Mouse (Mus musculus): Measurements from ENCODE around the gene Nfe2l3. TPM values are rescaled to one million over a fixed set of nuclear protein-coding genes. Genes with fewer than 3 reads are reported as not detected.
A peak's percentile ranks its signal among the peaks of the same experiment; 100 is the strongest.
"Not testable (repeated sequence)": the region's sequence is repeated elsewhere in the genome, so short reads cannot be mapped to it uniquely, and the experiment has no call there.

Gene Nfe2l3
- total RNA-seq (2014; fragmentation: Nextera tagmentation) (not detected in 2 replicates), total RNA-seq (2017) (not detected in 2 replicates)

DNA sequence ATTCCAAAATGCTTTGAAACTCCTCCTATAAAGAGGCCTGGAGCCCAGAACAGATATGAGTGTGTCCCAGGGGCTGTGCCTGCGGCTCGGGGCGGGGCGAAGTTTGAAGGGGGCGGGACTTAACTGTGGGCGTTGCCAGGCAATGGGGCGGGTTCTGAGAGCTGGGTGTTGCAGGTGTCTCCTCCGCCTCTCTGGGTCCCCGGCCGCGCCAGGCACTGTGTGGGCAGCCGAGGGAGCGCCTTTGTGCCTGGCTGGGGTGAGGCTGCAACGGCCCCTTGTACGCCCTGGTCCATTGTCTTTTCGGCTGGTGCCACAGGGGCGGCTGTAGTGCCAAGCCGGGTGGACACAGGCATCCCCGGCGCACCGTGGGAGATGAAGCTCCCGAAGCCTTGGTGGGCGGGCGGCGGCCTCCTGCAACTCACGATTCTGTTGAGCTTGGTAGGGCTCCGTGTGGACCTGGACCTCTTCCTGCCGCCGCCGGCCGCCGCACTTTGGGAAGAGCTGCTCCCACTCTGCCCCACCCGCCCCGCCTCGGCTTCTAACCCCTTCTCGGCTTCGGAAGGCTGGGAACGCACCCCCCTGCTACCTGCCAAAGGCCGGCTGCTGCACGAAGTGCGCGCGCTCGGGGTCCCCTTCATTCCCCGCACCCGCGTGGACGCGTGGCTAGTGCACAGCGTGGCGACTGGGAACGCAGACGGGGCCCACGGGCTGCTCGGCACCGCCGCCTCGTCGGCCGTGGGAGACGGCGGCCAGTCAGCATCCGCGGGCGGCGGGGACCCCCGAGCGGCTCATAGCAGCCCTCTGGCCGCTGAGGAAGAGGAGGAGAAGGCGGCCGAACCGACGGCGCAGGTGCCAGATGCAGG, at the start of gene Nfe2l3:
TSS of gene Nfe2l3 (plus strand) at position 136 of the 863 bp plus-strand sequence.
- ATAC-seq (replicated peaks; ENCODE audit: low FRiP score, low TSS enrichment, poor library complexity, severe bottlenecking), result peak; percentile 98

DNA sequence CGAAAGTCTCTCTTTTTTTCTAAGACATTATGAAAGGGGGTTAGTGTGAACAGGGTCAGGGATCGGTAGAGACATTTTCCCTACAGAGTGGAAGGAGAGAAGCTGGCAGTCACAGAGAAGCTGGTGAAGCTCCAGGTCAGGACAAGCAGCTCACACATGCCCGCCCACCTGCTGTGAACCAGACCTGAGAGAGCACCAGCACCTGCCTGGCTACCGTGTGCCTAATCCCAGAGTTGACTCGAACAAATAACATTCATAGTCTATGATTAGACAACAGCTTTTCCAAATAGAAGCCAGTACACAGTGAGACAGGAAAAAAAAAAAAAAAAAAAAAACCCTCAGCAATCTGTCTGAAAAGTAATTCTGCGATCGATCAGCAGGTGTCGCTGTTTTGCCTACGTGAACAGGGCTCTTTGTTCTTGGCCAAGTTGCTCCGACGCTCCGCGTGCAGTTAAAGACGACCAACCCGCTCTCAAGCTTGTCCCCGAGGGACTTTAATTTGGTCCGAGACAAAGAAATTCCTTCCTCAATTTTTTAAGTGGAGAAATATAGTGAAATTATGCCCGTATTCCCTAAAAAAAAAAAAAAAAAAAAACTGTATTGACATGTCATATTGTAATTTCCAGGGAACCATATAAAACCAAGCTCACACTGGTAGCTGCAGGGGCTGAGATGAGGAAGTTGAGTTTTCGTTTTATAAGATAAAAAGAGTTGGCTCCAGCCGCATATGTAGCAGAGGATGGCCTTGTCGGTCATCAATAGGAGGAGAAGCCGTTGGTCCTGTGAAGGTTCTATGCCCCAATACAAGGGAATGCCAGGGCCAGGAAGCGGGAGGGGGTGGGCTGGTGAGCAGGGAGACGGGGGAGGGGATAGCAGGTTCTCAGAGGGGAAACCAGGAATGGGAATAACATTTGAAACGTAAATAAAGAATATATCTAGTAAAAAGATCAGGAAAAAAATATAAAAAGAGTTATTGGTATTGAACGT, 48.4 kb upstream of the Nfe2l3 start:
- peak; percentile 74 for ATAC-seq (replicated peaks; ENCODE audit: low FRiP score, low TSS enrichment, poor library complexity, severe bottlenecking)

DNA sequence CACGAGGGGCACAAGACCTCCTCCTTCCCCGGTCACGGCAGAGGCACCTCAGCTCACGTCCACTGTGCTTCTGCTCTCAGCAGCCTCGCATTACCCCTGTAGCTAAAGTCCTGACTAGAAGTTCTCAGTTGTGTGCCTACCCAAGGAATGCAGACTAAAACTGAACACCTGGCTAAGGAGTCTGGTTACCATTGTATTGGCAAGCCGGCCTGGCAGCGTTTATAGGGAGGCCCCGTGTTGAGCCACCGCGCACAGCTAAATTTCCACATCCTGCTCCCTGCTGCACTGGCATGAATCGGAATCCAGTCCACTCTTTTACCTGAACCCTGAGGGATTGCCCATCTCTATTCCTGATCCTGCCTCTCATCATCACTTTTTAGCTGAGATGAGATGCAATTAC, 42.0 kb upstream of the Nfe2l3 start:
- ATAC-seq (replicated peaks; ENCODE audit: low FRiP score, low TSS enrichment, poor library complexity, severe bottlenecking), result no peak

DNA sequence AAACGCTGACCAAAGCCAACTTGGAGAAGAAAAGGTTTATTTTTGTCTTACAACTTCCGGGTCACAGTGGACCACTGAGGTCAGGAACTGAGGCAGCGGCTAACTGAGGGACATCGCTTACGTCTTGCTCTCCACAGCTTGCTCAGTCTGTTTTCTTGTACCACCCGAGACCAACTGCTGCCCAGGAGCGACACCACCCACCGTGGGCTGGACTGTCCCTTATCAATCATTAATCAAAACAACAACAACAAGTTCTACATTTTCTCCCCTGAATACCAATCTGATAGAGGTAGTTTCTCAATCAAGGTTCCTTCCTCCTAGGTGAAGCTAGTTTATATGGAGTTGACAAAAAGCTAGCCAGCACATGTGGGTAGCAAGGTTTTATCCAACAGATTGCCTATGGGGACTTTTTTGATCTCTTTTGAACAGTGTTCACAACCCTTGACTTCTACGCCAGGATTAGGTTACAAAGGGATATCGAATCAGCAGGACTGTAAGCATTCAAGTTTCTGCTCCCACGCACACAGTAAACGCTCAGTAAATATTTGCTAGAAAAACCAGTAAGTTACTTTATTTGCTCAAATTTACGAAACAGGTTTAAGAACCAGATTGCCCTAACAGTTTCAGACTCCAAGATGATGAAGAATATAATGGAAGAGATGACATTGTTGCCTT, 40.5 kb upstream of the Nfe2l3 start:
- ATAC-seq (replicated peaks; ENCODE audit: low FRiP score, low TSS enrichment, poor library complexity, severe bottlenecking), result no peak

DNA sequence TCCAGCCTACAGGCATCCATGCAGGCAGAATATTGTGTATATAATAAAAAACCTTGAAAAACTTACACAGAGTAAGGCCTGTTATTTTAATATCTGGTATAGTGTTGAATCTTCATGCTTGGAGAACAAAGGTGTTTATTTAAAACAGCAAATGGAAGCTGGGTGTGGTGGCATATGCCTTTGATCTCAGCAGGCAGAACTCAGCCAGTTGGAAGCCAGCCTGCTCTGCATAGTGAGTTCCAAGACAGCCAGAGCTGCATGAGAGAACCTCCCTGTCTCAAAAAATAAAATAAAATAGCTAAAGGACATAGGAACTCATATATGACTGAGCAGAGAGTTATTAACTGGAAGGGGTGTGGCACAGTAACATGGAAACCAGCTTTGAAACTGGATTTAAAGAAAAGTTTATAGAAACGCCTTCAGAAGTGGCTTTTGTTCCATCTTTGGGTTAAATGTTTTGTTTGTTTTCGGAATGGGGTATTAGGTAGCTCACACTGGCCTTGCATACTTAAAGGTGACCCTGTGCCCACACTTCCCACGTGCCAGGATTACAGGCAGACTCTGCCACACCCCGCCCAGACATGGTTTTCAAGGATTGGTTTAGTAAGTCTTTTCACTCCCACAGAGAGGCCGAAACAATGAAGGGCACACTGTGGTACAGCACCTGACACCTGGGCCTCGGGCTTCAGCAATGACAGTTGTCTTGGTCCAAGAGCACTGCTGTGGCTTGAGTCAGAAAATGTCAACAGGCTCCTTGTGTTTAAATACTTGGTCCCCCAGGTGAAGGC, 38.9 kb upstream of the Nfe2l3 start:
- ATAC-seq (replicated peaks; ENCODE audit: low FRiP score, low TSS enrichment, poor library complexity, severe bottlenecking), result no peak

DNA sequence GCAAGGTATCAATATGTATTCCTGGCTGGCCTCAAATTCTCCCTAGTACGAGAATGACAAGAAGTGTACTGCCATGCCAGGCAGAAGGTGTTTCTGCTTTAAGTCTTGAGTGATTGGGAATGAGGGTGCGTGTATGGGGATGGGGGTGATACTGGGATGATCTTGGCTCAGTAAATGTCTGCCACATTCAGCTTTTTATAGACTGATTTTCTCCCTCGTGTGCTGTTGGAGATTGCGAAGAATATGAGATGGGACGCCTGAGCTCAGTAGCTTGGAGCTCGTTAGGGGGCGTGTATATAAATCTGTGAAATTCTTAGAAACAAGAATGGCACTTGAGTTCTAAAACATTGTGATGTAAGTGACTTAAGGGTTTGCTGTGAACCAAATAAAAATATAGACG, 38.1 kb upstream of the Nfe2l3 start:
- ATAC-seq (replicated peaks; ENCODE audit: low FRiP score, low TSS enrichment, poor library complexity, severe bottlenecking), result not testable (repeated sequence)

DNA sequence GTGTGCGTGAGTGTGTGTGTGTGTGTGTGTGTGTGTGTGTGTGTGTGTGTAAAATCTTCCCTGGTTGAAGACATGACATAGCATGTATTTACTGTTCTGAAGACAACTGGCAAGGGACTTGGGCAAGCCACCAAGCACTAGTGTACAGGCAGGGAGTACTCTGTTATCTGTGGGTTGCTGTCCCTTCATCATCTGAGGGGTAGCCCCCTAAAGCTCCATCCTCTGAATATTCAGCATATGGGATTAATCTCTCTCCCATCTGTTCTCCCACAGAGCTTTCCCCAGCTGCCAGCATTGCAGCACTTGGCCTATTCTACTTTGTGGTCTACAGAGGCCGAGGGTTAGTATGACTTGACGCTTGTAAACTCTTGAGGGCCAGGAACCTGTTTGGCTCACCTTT, 37.5 kb upstream of the Nfe2l3 start:
- not testable (repeated sequence) for ATAC-seq (replicated peaks; ENCODE audit: low FRiP score, low TSS enrichment, poor library complexity, severe bottlenecking)

DNA sequence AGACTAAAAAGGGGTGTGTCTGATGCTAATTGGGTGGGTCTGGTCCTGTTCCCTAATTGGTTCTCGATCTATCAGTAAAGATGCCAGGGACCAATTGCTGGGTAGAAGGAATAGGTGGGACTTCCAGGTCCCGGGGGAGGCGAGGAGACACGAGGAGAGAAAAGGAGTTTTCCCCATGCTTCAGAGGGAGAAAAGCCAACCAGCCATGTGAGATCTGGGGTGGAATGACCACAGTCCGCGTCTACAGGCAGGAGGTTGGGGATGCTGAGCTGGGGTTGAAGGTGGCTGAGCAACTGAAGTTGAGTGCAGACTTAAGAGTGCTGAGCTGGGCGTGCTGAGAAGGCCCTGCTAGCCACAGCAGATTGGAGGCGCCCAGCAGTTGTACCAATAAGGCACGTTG, 37.0 kb upstream of the Nfe2l3 start:
- peak; percentile 70 for ATAC-seq (replicated peaks; ENCODE audit: low FRiP score, low TSS enrichment, poor library complexity, severe bottlenecking)

DNA sequence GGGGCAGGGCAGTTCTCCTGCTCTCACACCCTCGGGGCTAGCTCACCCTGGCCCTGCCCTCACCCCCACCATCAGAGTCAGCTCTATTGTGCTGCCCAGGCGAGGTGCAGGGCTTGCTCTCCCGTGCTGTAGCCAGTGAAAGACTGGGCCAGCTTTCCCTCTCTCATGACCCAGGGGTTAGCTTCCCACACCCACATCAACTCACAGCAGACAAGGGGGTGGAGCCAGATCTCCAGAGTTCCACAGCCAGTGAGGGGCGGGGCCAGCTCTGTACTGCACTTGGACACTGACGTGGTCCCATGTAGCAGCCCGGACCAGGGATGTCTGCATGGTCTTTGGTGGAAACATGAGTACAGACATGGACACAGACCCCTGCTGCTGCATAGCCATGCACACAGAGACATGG, 33.4 kb upstream of the Nfe2l3 start:
- ATAC-seq (replicated peaks; ENCODE audit: low FRiP score, low TSS enrichment, poor library complexity, severe bottlenecking), result peak; percentile 76

DNA sequence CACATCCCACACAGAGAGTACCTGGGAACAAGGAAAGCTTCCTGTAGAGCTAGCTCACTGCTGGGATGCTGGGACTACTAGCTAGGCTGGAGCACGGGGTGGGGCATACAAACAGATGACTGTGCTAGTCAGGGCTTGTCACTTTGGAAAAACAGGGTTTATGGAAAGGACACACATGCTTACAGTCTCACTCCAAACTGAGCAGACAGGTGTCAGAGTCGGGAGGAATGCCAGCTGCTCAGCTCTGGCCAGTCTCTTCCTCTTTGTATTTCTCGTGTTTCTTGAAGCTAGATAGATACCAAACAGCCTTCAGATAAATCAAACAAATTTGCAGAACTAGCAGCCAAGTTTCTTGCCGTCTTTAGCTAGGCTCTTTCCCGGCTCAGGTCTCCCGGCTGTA, 31.2 kb upstream of the Nfe2l3 start:
- ATAC-seq (replicated peaks; ENCODE audit: low FRiP score, low TSS enrichment, poor library complexity, severe bottlenecking), result no peak

DNA sequence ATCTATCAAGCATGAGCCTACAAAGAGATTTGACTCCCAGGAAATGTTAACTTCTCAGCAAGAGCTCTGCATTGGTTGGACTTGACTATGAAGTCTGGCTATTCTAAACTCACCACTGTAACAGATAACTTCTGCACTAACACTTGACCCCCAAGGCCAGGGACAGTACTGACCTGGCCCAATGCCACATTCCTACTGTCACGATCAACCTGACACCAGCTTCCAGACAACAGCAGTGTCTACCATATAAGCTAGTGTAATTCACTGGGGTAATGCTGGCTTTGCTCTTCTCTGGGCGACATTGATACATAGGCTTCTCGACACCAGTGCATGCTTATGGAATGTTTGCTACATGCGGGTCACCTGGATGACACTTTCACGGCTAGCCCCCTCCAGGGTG, 28.9 kb upstream of the Nfe2l3 start:
- ATAC-seq (replicated peaks; ENCODE audit: low FRiP score, low TSS enrichment, poor library complexity, severe bottlenecking), result no peak

DNA sequence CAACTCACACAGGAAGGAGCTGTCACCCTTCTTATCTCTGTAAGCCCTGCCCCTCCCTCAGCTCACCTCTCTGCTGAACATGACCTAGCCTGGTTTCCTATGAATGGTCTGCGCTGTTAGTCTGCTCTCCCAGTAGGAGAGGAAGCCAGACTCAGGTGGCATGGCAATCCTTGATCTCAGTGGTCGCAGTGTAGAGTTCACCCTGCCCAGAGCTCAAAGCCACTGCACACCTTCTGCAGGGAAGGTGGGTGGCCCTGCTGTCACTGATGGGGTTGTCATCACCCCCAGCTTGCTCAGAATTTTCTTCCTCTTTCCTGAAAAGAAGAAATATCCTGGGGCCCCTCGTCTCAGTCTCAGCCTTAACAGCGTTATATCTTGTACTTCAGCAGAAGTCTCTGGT, 28.0 kb upstream of the Nfe2l3 start:
- ATAC-seq (replicated peaks; ENCODE audit: low FRiP score, low TSS enrichment, poor library complexity, severe bottlenecking), result 0 out of 2 replicates have a peak, but pooled peaks have one; percentile 37

DNA sequence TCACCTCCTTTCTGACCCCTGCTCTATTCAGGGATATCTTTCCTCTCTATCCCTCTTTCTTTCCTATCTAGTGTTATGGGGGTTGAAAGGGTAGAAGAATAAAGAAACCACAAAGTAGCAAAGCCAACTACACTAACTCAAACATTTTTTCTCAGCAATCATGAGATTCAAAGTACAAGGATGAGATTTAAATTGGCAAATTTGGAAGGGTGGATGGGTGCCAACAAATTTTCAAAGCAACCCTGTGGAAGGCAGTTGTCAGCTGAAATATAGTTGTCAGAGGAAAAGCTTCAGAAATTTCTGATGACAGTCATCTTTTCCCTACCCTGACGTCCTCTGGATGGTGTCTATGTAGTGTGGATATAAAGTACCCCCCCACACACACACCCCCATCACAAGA, 16.0 kb upstream of the Nfe2l3 start:
- ATAC-seq (replicated peaks; ENCODE audit: low FRiP score, low TSS enrichment, poor library complexity, severe bottlenecking), result no peak

DNA sequence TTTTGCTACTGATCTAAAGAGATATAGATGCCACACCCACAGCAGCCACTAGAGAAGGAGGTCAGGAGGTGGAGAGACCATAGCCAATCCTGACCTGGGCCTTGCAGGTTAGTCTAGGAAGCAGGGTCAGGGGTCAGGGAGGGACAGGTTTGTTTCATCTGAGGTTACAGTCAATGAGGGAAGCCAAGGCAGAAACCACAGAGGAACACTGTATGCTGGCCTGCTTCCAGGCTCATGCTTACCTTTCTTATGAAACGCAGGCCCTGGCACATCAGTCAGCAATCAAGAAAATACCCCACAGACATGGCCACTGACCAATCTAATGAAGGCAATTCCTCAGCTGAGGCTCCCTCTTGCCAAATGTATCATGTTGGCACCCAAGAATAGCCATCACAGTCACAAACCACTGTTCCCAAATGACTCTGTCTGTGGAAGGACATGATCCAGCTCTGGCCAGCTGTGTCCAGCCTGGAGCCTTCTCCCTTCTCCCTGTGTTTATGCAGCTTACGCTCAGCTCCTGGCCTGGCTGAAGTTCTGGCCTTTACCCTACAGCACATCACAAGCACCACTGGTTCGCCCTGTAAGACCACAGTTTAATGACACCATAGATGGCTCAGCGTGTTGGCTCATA, 15.0 kb upstream of the Nfe2l3 start:
- ATAC-seq (replicated peaks; ENCODE audit: low FRiP score, low TSS enrichment, poor library complexity, severe bottlenecking), result no peak

DNA sequence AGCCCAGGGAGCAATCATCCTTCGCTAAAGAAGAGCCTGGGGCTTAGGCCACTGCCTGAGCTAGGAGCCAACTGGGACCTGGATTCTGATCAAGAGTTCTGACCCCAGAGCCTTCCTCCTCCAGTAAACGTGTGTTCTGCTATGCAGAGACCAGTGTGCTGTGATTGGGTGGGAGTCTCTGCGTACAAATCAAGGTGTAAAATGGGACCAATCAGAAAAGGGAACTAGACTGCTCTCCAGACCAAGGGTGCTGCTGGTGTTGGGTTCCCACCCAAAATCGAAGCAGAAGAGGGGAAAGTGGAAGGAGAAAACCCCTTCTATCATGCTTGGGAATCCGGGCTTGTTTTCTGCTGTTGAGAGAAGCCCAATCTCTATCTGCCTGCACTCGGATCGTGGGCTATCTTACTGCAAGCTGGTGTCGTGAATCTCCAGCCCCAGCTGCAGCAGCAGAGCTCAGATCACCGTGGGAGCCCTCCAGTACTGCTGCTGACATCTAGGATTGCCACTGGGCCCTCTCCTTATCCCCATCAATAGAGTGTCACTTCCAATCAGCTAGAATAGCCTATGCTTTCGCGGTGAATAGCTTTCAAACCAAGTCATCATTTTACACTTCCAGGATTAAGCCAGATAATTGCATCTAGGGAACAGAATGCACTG, 8.9 kb upstream of the Nfe2l3 start:
- ATAC-seq (replicated peaks; ENCODE audit: low FRiP score, low TSS enrichment, poor library complexity, severe bottlenecking), result peak; percentile 75

DNA sequence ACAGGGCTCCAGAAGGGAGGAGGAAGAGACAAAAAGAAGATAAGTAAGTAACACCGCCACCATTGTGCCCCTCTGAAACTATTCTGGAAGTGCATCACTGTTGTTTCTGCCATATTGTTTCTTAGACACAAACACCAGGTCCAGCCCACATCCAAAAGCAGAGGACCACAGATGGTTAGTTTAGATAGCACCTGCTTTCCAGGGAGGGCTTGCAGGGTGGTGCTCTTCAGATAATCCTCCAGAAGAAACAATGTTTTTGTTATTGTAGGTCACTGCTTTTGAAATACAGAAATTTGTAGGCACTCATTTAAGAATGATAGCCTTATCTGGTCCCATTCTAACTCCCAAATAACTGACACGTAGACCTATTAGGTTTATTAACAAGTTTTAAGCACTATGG, 7.9 kb upstream of the Nfe2l3 start:
- ATAC-seq (replicated peaks; ENCODE audit: low FRiP score, low TSS enrichment, poor library complexity, severe bottlenecking), result peak; percentile 74

DNA sequence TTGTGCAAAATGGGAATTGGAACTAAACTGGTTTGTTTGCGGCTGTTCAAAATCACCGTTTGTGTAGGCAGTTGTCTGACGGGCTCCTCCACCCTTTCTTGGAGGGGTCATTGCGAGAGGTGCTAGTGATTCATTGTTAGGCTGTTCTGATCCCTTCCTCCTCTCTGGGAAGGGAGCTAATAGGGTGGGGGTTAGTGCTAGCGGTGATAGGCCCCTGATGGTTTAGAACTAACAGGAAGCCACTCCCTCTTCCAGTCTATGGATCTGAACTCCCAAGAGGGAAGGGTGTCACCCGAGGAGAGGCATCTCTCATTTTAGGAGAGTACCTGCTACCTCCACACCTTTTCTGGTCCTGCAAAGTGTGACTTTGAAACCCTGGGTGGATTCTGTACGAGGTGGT, 1.8 kb downstream of the Nfe2l3 start:
- no peak for ATAC-seq (replicated peaks; ENCODE audit: low FRiP score, low TSS enrichment, poor library complexity, severe bottlenecking)

DNA sequence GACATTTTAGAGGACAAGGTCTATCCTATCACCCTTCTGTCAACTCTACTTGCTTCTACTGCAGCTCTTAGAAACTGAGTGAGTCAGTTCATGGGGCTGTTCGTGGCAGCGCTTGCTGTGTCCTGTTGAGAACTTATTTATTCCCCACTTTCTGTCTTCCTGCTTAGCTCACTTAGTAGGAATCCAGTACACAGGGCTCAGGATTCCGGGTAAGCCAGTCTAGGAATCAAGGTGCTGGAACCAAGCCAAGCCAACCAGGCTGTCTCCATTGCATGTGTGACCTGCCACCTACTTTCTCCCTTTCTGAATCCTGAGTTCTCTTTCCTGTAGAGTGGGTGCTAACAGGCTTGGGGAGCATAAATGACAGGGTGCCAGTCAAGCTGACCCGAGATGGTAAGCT, 5.2 kb downstream of the Nfe2l3 start:
- no peak for ATAC-seq (replicated peaks; ENCODE audit: low FRiP score, low TSS enrichment, poor library complexity, severe bottlenecking)
